Mouse (Mus musculus) forelimb bud, embryonic 11.5 days (tissue): ENCODE measurements around the gene Rint1.

Source experiments
- DNase-seq: peaks from one replicate; pipeline ENCODE4 v3.0.0-alpha.2; 2012; ENCODE audit warnings: low read depth, low spot score

Rint1 gene

DNA sequence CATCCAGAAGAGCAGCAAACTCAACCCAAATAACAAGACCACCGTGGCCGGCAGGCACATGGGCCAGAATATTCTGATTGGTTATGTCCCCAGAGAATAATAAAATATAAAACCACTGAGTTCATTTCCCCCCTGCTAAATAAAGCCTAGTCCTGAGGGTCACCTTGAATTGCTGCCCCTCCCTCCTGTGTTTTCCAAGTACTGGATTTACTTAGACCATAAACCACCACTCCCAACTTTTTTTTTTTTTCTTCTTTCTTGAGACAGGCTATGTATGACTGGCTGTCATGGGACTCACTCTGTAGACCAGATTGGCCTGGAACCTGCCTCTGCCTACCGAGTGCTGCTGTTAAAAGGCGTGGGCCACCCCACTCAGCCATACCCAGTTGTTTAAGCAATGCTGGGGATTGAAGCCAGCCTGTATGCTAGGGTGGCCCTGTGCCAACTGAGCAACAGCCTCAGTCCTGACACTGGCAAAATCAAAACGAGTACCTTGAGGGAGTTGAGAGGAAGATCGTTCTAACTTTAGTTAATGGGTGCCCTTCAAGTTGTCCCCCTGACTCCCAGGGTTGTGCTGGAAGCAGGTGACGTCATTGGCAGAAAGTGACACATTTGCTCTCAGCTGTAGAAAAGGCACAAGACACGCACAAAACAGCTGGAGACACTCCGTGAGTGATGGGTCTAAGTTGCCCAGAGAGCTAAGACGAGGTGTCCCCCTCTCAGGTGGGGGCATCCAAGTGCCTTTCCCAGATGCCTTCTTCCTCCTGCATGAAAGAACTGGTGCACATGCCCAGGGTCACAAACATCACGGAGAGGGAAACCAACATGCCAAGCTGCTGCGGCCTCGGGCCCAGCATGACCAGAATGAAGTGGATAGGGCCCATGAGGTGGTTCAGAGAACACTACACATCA is 76.8 kb downstream of the Rint1 start:
- DNase-seq, result no peak

DNA sequence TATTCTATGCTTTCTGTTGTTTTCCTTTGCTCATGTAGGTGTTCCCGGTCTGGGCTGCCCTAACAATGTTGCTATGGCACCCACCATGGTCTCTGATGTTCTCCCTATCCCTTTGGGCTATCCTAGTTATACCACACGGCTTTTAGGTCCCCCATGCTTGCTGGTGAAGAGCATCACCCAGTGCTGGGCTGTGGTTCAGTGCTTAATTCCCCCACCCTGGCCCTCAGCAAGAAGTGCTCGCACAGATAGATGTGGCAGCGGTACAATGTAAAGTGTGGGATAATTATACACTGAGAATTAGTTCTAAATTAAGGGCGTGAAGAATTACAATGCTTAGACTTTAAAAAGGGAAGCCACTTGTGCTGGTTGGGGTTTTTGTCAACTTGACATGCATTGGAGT is 78.4 kb downstream of the Rint1 start:
- DNase-seq, result no peak
